Mouse (Mus musculus) midbrain, embryonic 13.5 days (tissue): ENCODE data around the gene Dlg5. TPM values are rescaled to one million over a fixed set of nuclear protein-coding genes. Genes with fewer than 3 reads are reported as not detected.

Experiments
- ATAC-seq: fragments of 200-750 bp; cut with Nextera tagmentation; 2 replicates; pipeline ENCODE4 v1.8.0; 2017; ENCODE audit warnings: mild to moderate bottlenecking, moderate TSS enrichment, moderate library complexity
- H3K27ac ChIP-seq: fragments of 300-500 bp; sonication (generic); 2 replicates; pipeline ENCODE4 v1.5.1; 2015; ENCODE audit warnings: inconsistent platforms, mild to moderate bottlenecking, moderate library complexity
- H3K27me3 ChIP-seq: fragments of 300-500 bp; sonication (generic); 2 replicates; pipeline ENCODE4 v1.6.1; 2015; ENCODE audit warnings: mild to moderate bottlenecking, inconsistent platforms
- H3K36me3 ChIP-seq: fragments of 300-500 bp; sonication (generic); 2 replicates; pipeline ENCODE4 v1.6.1; 2015; ENCODE audit warnings: mild to moderate bottlenecking, inconsistent platforms
- H3K4me1 ChIP-seq: fragments of 300-500 bp; sonication (generic); replicated peaks from 2 replicates; pipeline ENCODE4 v1.6.1; 2015; ENCODE audit warnings: inconsistent platforms
- H3K4me2 ChIP-seq: fragments of 300-500 bp; sonication (generic); replicated peaks from 2 replicates; pipeline ENCODE4 v1.6.1; 2015; ENCODE audit warnings: moderate library complexity, mild to moderate bottlenecking, inconsistent platforms
- H3K4me3 ChIP-seq: fragments of 300-500 bp; sonication (generic); replicated peaks from 2 replicates; pipeline ENCODE4 v1.5.1; 2015; ENCODE audit warnings: mild to moderate bottlenecking, inconsistent platforms
- H3K9ac ChIP-seq: fragments of 300-500 bp; sonication (generic); replicated peaks from 2 replicates; pipeline ENCODE4 v1.6.1; 2015; ENCODE audit warnings: mild to moderate bottlenecking, inconsistent platforms
- H3K9me3 ChIP-seq: fragments of 300-500 bp; sonication (generic); 2 replicates; pipeline ENCODE4 v1.6.1; 2016; ENCODE audit warnings: mild to moderate bottlenecking, inconsistent platforms
- WGBS: fragments of 180-500 bp; shearing (Covaris S2); methylation state at CpG from one replicate; pipeline ENCODE4 v1.1.7; 2015; 5-methylcytosine and 5-hydroxymethylcytosine counted together
- polyA plus RNA-seq: library from polyadenylated mRNA; unstranded; fragments of >200 nt; fragmentation: Nextera tagmentation; extraction: Ambion mirVana; gene quantifications from 2 replicates; pipeline ENCODE4 v1.2.1, GENCODE M21; 2015

The Dlg5 gene
- polyA plus RNA-seq, 1 experiment from 2014 or later, result 19.4 TPM

DNA sequence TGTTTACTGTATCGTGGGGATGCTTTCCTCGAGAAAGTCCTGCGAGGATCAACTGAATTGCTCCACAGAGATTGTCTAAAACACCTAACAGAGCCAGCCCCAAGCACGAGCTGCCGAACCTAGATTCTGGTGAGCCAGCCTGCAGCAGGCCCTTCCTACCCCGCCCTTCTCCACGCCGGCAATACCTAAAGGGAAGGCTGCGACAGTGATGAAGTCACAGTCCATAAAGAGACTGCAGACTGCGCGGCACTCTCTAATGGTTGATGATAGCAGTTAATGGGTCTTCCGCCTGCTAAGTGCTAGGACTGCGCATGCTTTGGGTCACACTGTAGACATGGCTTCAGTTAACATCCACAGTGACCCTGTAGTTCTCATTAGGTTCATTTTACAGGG is 38.4 kb downstream of the Dlg5 start:
- Histone ChIP-seq H3K36me3 (no peaks in the 10 kb centered on the region), H3K9me3 (no peaks in the 10 kb centered on the region), H3K27ac (no peak overlapping the region; the same call in 1 of the 2 replicates), H3K27me3 (no peaks in the 10 kb centered on the region), H3K9ac (no peak overlapping the region), H3K4me3 (no peak overlapping the region), H3K4me1 (peaks cover 47% of the 10 kb centered on the region), H3K4me2 (no peak overlapping the region)
- 79% methylated on average over 13 of the region's 13 CpGs for WGBS
- no peak; the same call in 1 of the 2 replicates for ATAC-seq

DNA sequence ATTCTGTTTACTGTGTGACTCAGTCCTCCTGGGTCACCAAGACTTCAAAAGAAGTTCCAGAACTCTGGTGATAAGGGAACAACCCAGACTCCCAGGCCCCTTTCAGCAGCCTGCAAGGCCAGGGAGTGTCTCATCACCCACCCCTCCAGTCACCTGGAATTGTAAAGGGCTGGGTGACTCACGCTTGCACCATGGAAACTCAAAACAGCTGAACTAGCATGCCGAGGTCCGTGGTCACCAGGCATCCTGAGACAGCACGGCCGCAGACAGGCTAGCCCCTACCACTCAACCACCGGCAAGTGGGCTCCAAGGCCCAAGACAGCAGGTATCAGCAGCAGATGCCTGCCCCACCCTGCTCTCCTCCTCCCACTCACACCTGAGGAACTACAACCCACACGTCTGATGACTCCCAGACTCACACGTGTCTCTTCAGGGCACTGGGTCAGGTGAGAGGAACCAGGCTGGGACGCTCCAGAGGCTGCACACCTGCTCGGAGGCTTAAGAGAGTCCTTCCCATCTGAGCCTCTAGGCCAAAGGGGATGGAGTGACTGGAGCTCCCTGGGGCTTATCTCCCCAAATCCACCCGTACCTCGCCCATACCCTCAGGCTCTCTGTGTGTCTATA is 38.9 kb downstream of the Dlg5 start:
- no peaks in the 10 kb centered on the region for H3K36me3 ChIP-seq
- H3K4me3 ChIP-seq, result no peak overlapping the region
- no peak overlapping the region for H3K27ac ChIP-seq
- ATAC-seq, result no peak
- no peak overlapping the region for H3K4me2 ChIP-seq
- WGBS, result 79% methylated on average over 12 of the region's 12 CpGs
- H3K9ac ChIP-seq, result no peak overlapping the region
- no peaks in the 10 kb centered on the region for H3K9me3 ChIP-seq
- peaks cover 42% of the 10 kb centered on the region for H3K4me1 ChIP-seq
- no peaks in the 10 kb centered on the region for H3K27me3 ChIP-seq

- Histone ChIP-seq H3K36me3 (no peaks in the 10 kb centered on the region), H3K4me3 (no peak overlapping the region), H3K9ac (no peak overlapping the region), H3K27me3 (no peaks in the 10 kb centered on the region), H3K9me3 (no peaks in the 10 kb centered on the region), H3K27ac (peak overlapping the region; percentile 61), H3K4me1 (peaks cover 41% of the 10 kb centered on the region), H3K4me2 (no peak overlapping the region)
- ATAC-seq, result no peak
- 33% methylated on average over 9 of the region's 9 CpGs for WGBS
Observed at GRCm38 (mm10) chr14:24206314-24206713, 39.4 kb downstream of the Dlg5 start.

DNA sequence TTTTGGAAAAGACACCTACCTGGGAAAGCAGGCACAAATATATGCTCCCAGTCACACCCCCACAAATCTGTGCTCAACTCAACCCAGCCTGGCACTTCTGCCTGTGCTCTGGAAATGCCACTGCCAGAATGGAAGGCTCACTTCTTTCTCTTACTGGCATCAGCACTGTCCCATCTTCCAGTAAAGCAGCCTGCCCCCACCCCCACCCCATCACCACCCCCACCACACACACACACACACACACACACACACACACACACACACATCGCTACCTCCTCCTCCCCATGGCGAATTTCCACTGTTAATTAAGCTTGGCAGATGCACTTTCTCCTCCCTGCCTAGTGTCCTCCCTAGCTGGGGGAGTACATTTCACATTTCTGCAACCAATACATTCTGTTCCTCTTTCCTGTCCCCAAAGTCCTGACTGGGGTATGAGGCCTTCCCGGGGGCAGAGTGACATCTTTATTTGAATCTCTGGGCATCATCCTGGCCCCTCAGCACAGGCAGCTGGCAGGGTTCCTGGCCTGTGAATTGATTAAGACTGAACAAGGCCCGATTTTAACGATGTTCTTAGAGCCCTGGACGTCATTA is 40.3 kb downstream of the Dlg5 start:
- Histone ChIP-seq H3K27ac (peak overlapping the region; percentile 61), H3K4me3 (no peak overlapping the region), H3K27me3 (no peaks in the 10 kb centered on the region), H3K9me3 (no peaks in the 10 kb centered on the region), H3K4me2 (no peak overlapping the region), H3K36me3 (peaks cover 6% of the 10 kb centered on the region), H3K9ac (no peak overlapping the region), H3K4me1 (peaks cover 38% of the 10 kb centered on the region)
- 13% methylated on average over 6 of the region's 6 CpGs for WGBS
- no peak; the same call in 1 of the 2 replicates for ATAC-seq

- H3K9ac ChIP-seq, result no peak overlapping the region
- ATAC-seq, result no peak
- WGBS, result 92% methylated on average over 8 of the region's 8 CpGs
Observed at GRCm38 (mm10) chr14:24203210-24203609, 42.5 kb downstream of the Dlg5 start.

DNA sequence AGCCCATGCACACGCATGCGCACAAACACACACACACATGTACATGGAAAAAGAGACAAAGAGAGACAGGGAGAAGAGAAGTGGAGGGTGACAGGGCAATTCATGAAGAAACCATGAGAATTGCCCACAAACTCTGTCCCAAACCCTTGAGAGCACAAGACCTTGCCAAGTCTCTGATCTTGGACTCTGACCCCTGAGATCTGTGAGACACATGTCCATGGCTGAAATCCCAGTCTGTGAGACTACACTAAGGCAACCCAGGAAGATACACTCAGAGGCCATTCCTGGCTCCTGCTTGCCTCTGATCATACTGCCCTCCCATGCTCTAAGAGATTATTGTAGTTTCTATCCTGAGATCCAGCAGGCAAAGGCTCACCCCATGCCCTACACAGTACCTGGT is 44.9 kb downstream of the Dlg5 start:
- H3K27me3 ChIP-seq, result no peaks in the 10 kb centered on the region
- peaks cover 28% of the 10 kb centered on the region for H3K4me1 ChIP-seq
- no peak overlapping the region for H3K4me2 ChIP-seq
- no peaks in the 10 kb centered on the region for H3K9me3 ChIP-seq
- WGBS, result 100% methylated on average over 2 of the region's 2 CpGs
- no peak overlapping the region for H3K9ac ChIP-seq
- peaks cover 18% of the 10 kb centered on the region for H3K36me3 ChIP-seq
- H3K27ac ChIP-seq, result no peak overlapping the region
- no peak overlapping the region for H3K4me3 ChIP-seq
- no peak for ATAC-seq

More at GRCm38 (mm10) chr14:24203210-24203609, 42.5 kb downstream of the Dlg5 start:
- Histone ChIP-seq H3K9me3 (no peaks in the 10 kb centered on the region), H3K27me3 (no peaks in the 10 kb centered on the region), H3K27ac (no peak overlapping the region), H3K4me1 (peaks cover 38% of the 10 kb centered on the region), H3K4me2 (no peak overlapping the region), H3K36me3 (peaks cover 18% of the 10 kb centered on the region), H3K4me3 (no peak overlapping the region)

- no peaks in the 10 kb centered on the region for H3K9me3 ChIP-seq
- WGBS, result 87% methylated on average over 6 of the region's 6 CpGs
- no peak for ATAC-seq
- no peak overlapping the region for H3K4me2 ChIP-seq
- H3K27me3 ChIP-seq, result no peaks in the 10 kb centered on the region
- H3K36me3 ChIP-seq, result peaks cover 18% of the 10 kb centered on the region
- no peak overlapping the region for H3K9ac ChIP-seq
- H3K27ac ChIP-seq, result no peak overlapping the region
- H3K4me3 ChIP-seq, result no peak overlapping the region
- H3K4me1 ChIP-seq, result peaks cover 17% of the 10 kb centered on the region
Observed at GRCm38 (mm10) chr14:24199732-24200131, 46.0 kb downstream of the Dlg5 start.

- 87% methylated on average over 5 of the region's 5 CpGs for WGBS
- H3K4me3 ChIP-seq, result no peak overlapping the region
- H3K27ac ChIP-seq, result no peak overlapping the region
- no peak for ATAC-seq
- H3K27me3 ChIP-seq, result no peaks in the 10 kb centered on the region
- H3K9me3 ChIP-seq, result no peaks in the 10 kb centered on the region
- 0 out of 2 replicates have a peak, but pooled peaks cover 3% of the 10 kb centered on the region for H3K4me1 ChIP-seq
- no peak overlapping the region for H3K4me2 ChIP-seq
- no peak overlapping the region for H3K9ac ChIP-seq
- peaks cover 18% of the 10 kb centered on the region for H3K36me3 ChIP-seq
Observed at GRCm38 (mm10) chr14:24197865-24198264, 47.9 kb downstream of the Dlg5 start.

DNA sequence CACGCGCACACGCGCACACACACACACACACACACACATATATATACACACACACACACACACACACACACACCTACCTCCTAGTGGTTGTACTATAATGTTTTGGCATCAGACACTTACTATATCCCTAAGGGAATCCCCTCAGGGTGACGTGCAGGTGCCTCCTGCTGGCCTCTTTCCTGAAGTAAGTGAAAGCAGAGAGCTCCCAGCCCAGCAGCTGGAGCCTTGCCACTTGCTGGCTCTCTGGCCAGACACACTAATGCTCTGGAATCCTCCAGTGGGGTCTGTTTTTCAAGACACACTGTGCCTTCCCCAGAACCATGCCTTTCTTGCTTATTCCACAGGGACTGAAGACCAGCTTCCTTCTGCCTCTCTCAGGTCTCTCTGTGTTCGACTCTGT is 48.8 kb downstream of the Dlg5 start:
- 85% methylated on average over 6 of the region's 6 CpGs for WGBS
- Histone ChIP-seq H3K9ac (no peak overlapping the region), H3K36me3 (peaks cover 18% of the 10 kb centered on the region), H3K4me2 (no peak overlapping the region), H3K4me3 (no peak overlapping the region), H3K27me3 (no peaks in the 10 kb centered on the region), H3K27ac (no peak overlapping the region; the same call in 1 of the 2 replicates), H3K4me1 (0 out of 2 replicates have a peak, but pooled peaks cover 3% of the 10 kb centered on the region), H3K9me3 (no peaks in the 10 kb centered on the region)
- no peak for ATAC-seq

GRCm38 (mm10) chr14:24190131-24190530 is 55.6 kb downstream of the Dlg5 start:
- no peak for ATAC-seq
- Histone ChIP-seq H3K36me3 (peaks cover 13% of the 10 kb centered on the region; the same call in 1 of the 2 replicates), H3K4me3 (no peak overlapping the region), H3K9ac (no peak overlapping the region), H3K9me3 (no peaks in the 10 kb centered on the region), H3K27me3 (no peaks in the 10 kb centered on the region), H3K4me1 (peaks cover 18% of the 10 kb centered on the region), H3K27ac (no peak overlapping the region), H3K4me2 (no peak overlapping the region)
- 98% methylated on average over 13 of the region's 13 CpGs for WGBS

DNA sequence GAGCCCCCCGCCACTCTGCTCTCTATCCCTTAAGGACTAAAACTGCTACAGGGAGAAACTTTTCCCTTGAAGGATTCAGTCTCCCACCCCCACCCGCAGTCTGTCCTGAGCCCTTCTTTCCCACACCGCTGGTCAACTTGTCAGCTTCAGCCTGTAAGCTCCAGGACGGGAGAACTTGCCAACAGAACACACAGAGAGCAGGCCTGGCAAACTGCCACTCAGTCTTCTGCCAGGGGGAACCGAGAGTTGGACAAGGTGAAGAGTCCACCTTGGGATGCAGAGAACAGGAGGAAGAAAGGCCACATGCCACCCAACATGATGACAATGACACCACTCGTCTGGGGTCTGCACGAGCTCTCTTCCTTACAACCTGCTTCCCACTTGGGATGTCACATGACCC is 56.1 kb downstream of the Dlg5 start:
- Histone ChIP-seq H3K9me3 (no peaks in the 10 kb centered on the region), H3K27me3 (no peaks in the 10 kb centered on the region), H3K4me3 (no peak overlapping the region), H3K9ac (no peak overlapping the region), H3K36me3 (peaks cover 13% of the 10 kb centered on the region; the same call in 1 of the 2 replicates), H3K4me2 (no peak overlapping the region), H3K27ac (no peak overlapping the region), H3K4me1 (peaks cover 18% of the 10 kb centered on the region)
- 83% methylated on average over 7 of the region's 7 CpGs for WGBS
- no peak for ATAC-seq

- Histone ChIP-seq H3K27me3 (no peaks in the 10 kb centered on the region), H3K9ac (no peak overlapping the region), H3K36me3 (peaks cover 10% of the 10 kb centered on the region; the same call in 1 of the 2 replicates), H3K4me2 (no peak overlapping the region), H3K27ac (no peak overlapping the region), H3K4me3 (no peak overlapping the region), H3K4me1 (peaks cover 23% of the 10 kb centered on the region), H3K9me3 (no peaks in the 10 kb centered on the region)
- WGBS, result 53% methylated on average over 4 of the region's 4 CpGs
- no peak for ATAC-seq
Observed at GRCm38 (mm10) chr14:24185514-24185913, 60.2 kb downstream of the Dlg5 start.
